Mouse (Mus musculus) heart, adult 9 months (tissue): ENCODE results near the gene 9530077C05Rik.
A peak's percentile ranks its signal among the peaks of the same experiment; 100 is the strongest.
"Not testable (repeated sequence)": the region's sequence is repeated elsewhere in the genome, so short reads cannot be mapped to it uniquely, and the experiment has no call there.

ENCODE experiments used
- DNase-seq, 2 experiments: peaks; one replicate each; pipeline ENCODE4 v3.0.0; 2022; ENCODE audit warnings: low spot score in 2 of 2

9530077C05Rik gene

GRCm38 (mm10) chr9:22419877-22420276, 8.6 kb downstream of the 9530077C05Rik start:
- no peak for DNase-seq

- DNase-seq: peak; percentile 6 to 12
These were observed 9.2 kb downstream of the 9530077C05Rik start for GRCm38 (mm10) chr9:22420491-22420890.

GRCm38 (mm10) chr9:22422559-22422958, 11.2 kb downstream of the 9530077C05Rik start:
- DNase-seq: no peak

- DNase-seq: no peak
These were observed 12.2 kb downstream of the 9530077C05Rik start for GRCm38 (mm10) chr9:22423507-22423906.

- no peak for DNase-seq
These were observed 12.9 kb downstream of the 9530077C05Rik start for GRCm38 (mm10) chr9:22424196-22424595.

GRCm38 (mm10) chr9:22424719-22425118, 13.4 kb downstream of the 9530077C05Rik start:
- no peak for DNase-seq

- DNase-seq: no peak
These were observed 16.8 kb downstream of the 9530077C05Rik start for GRCm38 (mm10) chr9:22428028-22428665.

- no peak for DNase-seq
These were observed 17.5 kb downstream of the 9530077C05Rik start for GRCm38 (mm10) chr9:22428666-22429410.

- DNase-seq: no peak
These were observed 18.4 kb downstream of the 9530077C05Rik start for GRCm38 (mm10) chr9:22429533-22430241.

GRCm38 (mm10) chr9:22430315-22430840, 19.1 kb downstream of the 9530077C05Rik start:
- no peak for DNase-seq

- DNase-seq: no peak
These were observed 21.9 kb downstream of the 9530077C05Rik start for GRCm38 (mm10) chr9:22433221-22433620.

GRCm38 (mm10) chr9:22434101-22434500, 22.8 kb downstream of the 9530077C05Rik start:
- DNase-seq: no peak

- no peak for DNase-seq
These were observed 27.5 kb downstream of the 9530077C05Rik start for GRCm38 (mm10) chr9:22438826-22439225.

GRCm38 (mm10) chr9:22443157-22443556, 31.8 kb downstream of the 9530077C05Rik start:
- no peak for DNase-seq

GRCm38 (mm10) chr9:22445123-22445522, 33.8 kb downstream of the 9530077C05Rik start:
- no peak for DNase-seq

- no peak for DNase-seq
These were observed 35.9 kb downstream of the 9530077C05Rik start for GRCm38 (mm10) chr9:22447213-22447612.

GRCm38 (mm10) chr9:22448420-22448819, 37.1 kb downstream of the 9530077C05Rik start:
- no peak for DNase-seq

GRCm38 (mm10) chr9:22449209-22449608, 37.9 kb downstream of the 9530077C05Rik start:
- no peak for DNase-seq

- no peak for DNase-seq
These were observed 41.4 kb downstream of the 9530077C05Rik start for GRCm38 (mm10) chr9:22452697-22453096.

GRCm38 (mm10) chr9:22453501-22453924, 42.2 kb downstream of the 9530077C05Rik start:
- no peak for DNase-seq

- not testable (repeated sequence) for DNase-seq
These were observed 42.7 kb downstream of the 9530077C05Rik start, which contains the start of gene Gm17545 for GRCm38 (mm10) chr9:22453990-22454389. Gm17545 (plus strand) TSS chr9:22454290.

- DNase-seq: no peak
These were observed 43.7 kb downstream of the 9530077C05Rik start for GRCm38 (mm10) chr9:22455041-22455440.
